Mouse (Mus musculus) G1E (cell line): Measurements from ENCODE around the gene Pno1.

Experiments used
- CTCF ChIP-seq: IDR thresholded peaks from 2 replicates; pipeline ENCODE4 v1.5.1; 2012; ENCODE audit warnings: low read depth, low read length, inconsistent platforms, mixed read lengths
- GATA1 ChIP-seq: IDR thresholded peaks from 2 replicates; pipeline ENCODE4 v1.6.1; 2012; ENCODE audit warnings: borderline replicate concordance, low read length, inconsistent platforms, mixed read lengths
- TAL1 ChIP-seq: conservative IDR thresholded peaks from 2 replicates; pipeline ENCODE4 v1.6.1; 2012; ENCODE audit warnings: low read depth, low read length, inconsistent platforms, mixed read lengths

DNA sequence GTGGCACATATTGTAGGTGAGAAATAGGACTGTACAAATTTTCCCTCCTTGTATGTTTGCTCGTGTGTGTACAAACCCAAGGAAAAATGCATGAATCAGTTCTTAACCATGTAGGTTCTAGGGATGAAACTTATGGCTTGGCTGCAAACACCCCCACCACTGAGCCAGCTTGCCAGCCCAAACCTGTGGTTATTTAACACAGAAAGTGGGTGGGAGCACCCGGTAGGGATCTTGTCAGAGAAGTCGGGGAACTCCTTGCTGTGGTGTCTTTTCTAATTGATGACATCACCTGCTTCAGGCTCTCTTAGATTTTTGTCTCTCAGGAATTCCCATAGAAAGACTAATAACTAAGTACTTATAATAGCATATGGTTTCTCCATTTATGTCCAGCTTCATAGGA is 23.7 kb downstream of the Pno1 start:
- TF ChIP-seq CTCF = no peak
- no peak for TF ChIP-seq GATA1
- TF ChIP-seq TAL1 = no peak
